Mouse (Mus musculus) heart, postnatal 36 days (tissue): Measurements from ENCODE around the gene Atp5mpl. TPM values are rescaled to one million over a fixed set of nuclear protein-coding genes. Genes with fewer than 3 reads are reported as not detected.

Source experiments
- DNase-seq, 2 experiments: peaks; one replicate each; pipeline ENCODE4 v3.0.0; 2021 to 2022
- intact Hi-C: fragments of 180-260 bp; cut with DNase I; formaldehyde crosslinking; loops from one replicate; pipeline ENCODE4 v1.15.1; 2025
- total RNA-seq, 2 experiments: library from RNA; stranded (reverse); gene quantifications; 2 replicates each; pipeline ENCODE4 v1.2.3; 2021

Atp5mpl gene
- total RNA-seq, 2 experiments from 2014 or later = 1,342 to 1,403 TPM

DNA sequence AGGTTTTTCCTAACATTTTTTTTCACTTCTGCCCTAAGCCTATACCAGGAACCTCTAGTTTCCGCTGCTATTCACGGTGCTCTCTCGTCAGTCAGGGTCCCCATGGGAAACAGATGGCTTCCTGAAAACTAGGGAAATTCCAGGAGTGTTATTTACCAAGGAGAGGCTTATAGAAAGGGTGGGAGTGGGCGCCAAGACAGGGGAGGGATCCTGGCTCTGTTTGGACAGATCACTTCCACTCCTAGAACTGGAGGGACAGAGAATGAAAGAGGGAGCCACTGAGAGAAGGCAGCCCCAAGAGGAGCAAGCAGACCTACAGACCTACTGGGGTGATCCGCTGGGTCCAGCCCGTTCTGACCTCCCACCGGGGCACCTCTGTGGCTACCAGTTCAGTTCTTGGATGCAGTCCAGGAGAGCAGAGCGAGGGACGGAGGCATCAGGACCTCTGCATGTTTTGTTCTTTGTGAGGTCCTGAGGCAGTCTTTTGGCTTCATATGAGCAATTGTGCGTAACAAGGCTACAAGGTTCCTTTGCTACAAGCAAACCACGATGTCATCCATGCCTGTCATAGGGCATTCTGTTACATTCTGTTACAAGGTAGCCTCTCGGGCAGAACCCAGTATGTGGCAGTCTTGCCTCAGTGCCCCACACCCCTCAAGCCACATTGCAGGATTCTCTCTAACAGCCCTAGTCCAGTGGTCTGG lies 50.1 kb downstream of the Atp5mpl start:
- no peak for DNase-seq
- intact Hi-C loops = loop anchor here (2.0 kb wide), 1 partner anchor 26 kb away; no protein-coding TSS in a partner anchor

DNA sequence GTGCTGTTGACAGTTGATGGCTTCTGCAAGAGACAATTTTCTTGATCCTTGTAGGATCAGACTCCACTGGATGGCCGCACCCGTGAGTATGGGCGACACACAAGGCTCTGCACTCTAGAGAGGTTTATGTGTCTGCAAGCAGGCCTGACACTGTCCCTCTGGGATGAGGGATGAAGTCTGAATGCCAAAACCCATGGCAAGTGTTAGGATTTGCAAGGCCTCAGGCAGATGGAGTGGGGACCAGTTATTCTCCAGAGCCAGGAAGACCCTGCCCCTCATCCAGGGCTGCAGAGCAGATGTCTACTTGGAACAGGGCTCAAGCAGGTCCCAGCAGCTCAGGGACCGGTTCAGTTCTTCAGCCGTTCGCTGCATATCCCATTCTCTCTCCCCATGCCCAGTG lies 51.0 kb downstream of the Atp5mpl start:
- intact Hi-C loops = loop anchor here (2.0 kb wide), 1 partner anchor 27 kb away; no protein-coding TSS in a partner anchor
- no peak for DNase-seq

DNA sequence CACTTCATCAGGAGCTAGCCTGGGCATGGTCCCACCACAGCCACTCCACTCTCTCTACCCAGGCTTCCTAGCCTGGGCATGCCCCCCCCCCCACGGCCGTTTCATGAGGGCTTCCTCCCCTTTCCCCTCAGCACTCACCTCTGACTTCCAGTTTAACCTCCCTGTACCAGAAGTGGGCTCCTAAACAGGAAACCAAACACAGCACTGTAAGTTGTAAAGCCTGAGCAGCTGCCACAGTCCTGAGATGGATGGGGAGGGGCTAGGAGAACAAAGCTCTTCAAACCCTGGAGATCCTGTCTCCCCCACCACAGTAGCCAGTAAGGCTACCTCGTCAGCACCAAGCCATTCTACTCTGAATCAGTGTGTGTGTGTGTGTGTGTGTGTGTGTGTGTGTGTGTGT lies 52.7 kb downstream of the Atp5mpl start:
- intact Hi-C loops = no loop called here
- DNase-seq = no peak

DNA sequence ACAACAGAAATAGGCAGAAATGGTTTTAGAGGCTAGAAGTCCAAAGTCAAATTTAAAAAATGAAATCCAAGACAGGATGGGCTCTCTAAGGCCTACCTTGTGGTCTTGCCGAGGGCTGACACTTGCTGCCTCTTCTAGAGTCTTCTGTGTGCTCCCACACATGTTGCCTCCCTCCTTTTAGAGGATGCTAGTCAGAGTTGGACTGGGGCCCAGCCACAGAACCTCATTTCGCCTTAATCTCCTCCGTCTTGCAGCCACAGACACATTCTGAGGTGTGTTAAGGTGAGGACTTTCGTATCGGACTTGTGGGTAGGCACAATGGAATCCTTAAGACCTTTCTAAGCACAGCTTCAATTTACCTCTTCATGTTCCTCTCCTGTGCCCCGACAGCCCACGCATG lies 54.0 kb downstream of the Atp5mpl start:
- intact Hi-C loops = no loop called here
- DNase-seq = no peak

DNA sequence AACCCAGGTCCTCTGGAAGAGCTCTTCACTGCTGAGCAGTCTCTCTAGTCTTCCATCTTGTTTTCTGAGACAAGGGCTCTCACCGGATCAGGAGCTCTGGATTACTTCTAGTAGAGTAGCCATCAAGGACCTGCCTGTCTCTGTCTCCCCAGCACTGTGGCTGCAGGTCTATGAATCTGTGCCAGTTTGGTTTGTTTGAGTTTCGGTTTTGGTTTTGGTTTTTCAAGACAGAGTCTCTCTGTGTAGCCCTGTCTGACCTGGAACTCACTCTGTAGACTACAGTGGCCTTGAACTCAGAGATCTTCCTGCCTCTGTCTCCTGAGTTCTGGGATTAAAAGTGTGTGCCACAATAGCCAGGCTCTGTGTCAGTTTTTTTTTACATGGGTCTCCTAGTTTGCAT lies 55.0 kb downstream of the Atp5mpl start:
- no peak for DNase-seq
- intact Hi-C loops = no loop called here

Other genes starting within 250 kb of the Atp5mpl start
- 10 to 100 TPM; 84.4 to 94.2 TPM for gene Klc1, start 208.1 kb downstream of the Atp5mpl start, total RNA-seq
- 1 to 10 TPM in 1 of 2 experiments, under 1 TPM in 1; 0.76 to 1.9 TPM for gene Xrcc3, start 153.1 kb downstream of the Atp5mpl start, total RNA-seq
- gene Zfyve21, start 152.8 kb downstream of the Atp5mpl start, total RNA-seq = 10 to 100 TPM; 65.3 to 66.5 TPM
- 10 to 100 TPM; 19.7 to 20.3 TPM for gene Ppp1r13b, start 58.9 kb downstream of the Atp5mpl start, total RNA-seq
- gene Tdrd9, start 4.6 kb upstream of the Atp5mpl start, total RNA-seq = under 1 TPM in 1 of 2 experiments, not detected in 1; 0.33 TPM
- gene Rd3l, start 14.3 kb upstream of the Atp5mpl start, total RNA-seq = under 1 TPM in 1 of 2 experiments, not detected in 1; 0.65 TPM
- gene Aspg, start 139.7 kb upstream of the Atp5mpl start, total RNA-seq = under 1 TPM; 0.57 to 0.69 TPM
- gene Kif26a, start 179.2 kb upstream of the Atp5mpl start, total RNA-seq = 10 to 100 TPM; 13.8 to 15.5 TPM